Mouse (Mus musculus): Measurements from ENCODE around the gene Cfap97d2.

Gene Cfap97d2

GRCm38 (mm10) chr8:13705668-13706067 is at the start of gene Cfap97d2:
Gene Cfap97d2, plus strand, starts transcription at chr8:13705889.
- CTCF ChIA-PET, result interaction anchor here (0.8 kb wide), 1 partner anchor 123 kb away, joined by 3 read pairs; no protein-coding TSS in a partner anchor

DNA sequence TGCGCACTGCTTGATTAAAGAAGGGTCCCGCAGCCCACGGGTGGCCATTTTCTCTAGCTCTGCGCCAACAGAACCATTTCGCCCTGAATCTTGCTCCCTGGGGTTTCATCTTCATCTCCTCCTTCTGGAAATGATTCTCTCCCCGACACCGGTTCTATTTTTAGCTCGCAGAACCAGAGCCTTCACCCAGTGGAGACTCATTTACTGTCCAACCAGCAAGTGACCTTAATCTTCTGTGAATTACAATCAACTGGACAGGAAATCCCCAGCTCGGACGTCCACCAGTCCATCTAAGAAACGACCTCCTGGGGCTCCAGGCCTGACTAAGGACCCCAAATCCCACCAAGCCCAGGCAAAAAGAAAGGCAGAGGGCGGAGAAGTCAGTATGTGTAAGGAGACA is 48.2 kb upstream of the Cfap97d2 start:
- CTCF ChIA-PET, result interaction anchor here (0.6 kb wide), 1 partner anchor 39 kb away, joined by 3 read pairs; no protein-coding TSS in a partner anchor

GRCm38 (mm10) chr8:13660323-13660722 is 45.4 kb upstream of the Cfap97d2 start:
- CTCF ChIA-PET, result no interaction called here

DNA sequence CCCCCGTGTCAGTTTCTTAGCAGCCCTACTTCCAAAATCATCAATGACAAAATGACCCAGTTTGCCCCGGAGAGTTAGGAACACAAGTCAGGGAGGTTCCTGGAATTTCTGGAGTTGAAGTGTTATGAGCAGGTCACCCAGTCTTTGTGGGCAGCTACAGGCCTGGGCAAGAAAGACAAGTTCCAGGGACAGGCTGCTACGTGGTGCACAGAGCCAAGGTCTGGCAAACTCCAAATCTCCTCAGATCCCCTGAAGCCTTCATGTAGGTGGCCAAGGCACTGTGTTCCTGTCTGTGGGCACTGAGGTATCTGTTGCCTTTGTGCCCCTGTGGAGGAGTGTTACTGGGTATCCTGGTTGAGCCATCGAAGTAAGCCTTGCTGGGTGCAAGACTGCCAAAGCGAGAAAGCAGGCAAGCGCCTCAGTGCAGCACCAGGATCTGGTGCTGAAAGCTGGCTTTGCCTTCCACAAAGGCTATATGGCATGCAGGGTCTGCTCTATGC is 40.9 kb upstream of the Cfap97d2 start:
- CTCF ChIA-PET, result no interaction called here

DNA sequence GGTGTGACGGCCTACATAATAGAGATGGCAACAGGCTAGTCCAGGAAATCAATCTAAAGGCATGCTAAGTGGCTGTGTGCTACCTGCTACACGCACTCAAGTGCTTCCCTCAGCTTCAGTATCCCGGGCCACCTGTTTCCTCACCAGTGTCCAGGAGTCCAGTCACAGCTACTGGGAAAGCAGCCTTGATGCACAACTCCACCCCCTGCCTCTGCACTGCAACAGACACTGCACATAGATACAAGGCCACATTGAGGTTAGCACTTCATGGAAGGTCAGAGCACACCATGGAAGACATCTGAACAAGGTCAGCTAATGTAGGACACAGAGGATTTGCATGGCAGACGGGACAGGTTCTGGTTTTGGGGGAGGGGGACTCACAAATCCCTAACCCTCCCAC is 40.2 kb upstream of the Cfap97d2 start:
- CTCF ChIA-PET, result interaction anchor here (0.7 kb wide), 1 partner anchor 119 kb away, joined by 3 read pairs; no protein-coding TSS in a partner anchor

- CTCF ChIA-PET, result interaction anchor here (0.7 kb wide), 1 partner anchor 118 kb away, joined by 3 read pairs; no protein-coding TSS in a partner anchor
Measured at GRCm38 (mm10) chr8:13665944-13666343, 39.7 kb upstream of the Cfap97d2 start.

DNA sequence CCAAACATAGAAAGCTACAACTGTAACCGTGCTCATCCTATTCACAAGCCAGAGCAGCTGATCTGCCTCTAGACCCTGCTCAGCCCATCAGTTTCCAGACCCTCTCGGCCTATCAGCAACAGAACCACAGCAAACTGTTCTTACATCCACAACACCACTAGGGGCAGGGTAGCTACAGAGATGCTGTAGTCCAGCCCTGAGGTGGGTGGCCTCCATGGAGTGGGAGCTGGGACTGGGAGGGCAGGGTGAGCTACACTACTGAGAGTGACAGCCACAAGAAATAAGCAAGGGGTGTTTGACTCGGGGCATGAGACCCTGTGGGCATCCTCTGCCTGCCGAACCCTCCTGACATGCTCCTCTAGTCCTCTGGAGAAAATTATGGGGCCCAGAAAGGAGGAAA is 37.8 kb upstream of the Cfap97d2 start:
- CTCF ChIA-PET, result interaction anchor here (0.7 to 1.2 kb wide), 2 partner anchors 10 to 56 kb away, joined by 3 to 15 read pairs; partner anchors contain the start of gene Rasa3

GRCm38 (mm10) chr8:13668367-13668766 is 37.3 kb upstream of the Cfap97d2 start:
- CTCF ChIA-PET, result interaction anchor here (1.2 kb wide), 1 partner anchor 9 kb away, joined by 3 read pairs; the partner anchor contains the start of gene Rasa3

- CTCF ChIA-PET, result no interaction called here
Measured at GRCm38 (mm10) chr8:13670011-13670471, 35.6 kb upstream of the Cfap97d2 start.

DNA sequence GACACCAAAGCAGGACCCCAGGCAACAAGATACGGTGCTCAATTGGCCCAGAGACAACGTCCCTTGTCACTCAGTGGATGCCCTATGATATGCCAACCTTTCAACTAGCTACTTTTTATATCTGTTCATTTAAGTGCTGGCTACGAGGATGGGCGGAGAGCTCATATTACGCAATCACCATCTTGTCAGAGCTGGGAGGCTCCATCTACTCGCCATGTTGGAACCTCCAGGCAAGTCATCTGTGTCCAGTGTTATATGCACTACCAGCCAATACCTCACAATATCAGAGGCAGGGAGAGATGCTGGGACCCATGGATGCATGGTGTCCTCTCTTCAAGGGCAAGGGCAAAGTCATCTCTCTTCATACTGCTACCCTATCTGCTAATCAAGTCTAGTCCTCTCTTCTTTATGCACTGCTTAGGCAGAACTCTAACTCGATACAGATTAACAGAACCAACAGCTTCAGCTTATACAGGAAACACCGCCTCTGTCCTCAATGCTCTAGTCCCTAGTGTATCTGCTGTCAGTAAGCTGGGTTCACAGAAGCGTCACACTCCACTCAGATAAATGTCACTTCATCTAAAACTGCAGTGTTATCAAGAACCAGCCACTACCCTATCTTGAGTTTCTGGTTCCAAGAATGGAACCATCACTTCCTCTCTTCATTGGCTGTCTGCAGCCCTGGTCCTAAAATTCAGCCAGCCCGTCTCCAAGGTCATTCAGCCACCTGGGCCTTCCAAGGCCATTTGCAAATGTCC is 34.3 kb upstream of the Cfap97d2 start:
- CTCF ChIA-PET, result no interaction called here

GRCm38 (mm10) chr8:13673215-13673614 is 32.5 kb upstream of the Cfap97d2 start:
- CTCF ChIA-PET, result interaction anchor here (0.6 to 0.9 kb wide), 2 partner anchors 80 to 118 kb away, joined by 3 to 9 read pairs; no protein-coding TSS in a partner anchor

DNA sequence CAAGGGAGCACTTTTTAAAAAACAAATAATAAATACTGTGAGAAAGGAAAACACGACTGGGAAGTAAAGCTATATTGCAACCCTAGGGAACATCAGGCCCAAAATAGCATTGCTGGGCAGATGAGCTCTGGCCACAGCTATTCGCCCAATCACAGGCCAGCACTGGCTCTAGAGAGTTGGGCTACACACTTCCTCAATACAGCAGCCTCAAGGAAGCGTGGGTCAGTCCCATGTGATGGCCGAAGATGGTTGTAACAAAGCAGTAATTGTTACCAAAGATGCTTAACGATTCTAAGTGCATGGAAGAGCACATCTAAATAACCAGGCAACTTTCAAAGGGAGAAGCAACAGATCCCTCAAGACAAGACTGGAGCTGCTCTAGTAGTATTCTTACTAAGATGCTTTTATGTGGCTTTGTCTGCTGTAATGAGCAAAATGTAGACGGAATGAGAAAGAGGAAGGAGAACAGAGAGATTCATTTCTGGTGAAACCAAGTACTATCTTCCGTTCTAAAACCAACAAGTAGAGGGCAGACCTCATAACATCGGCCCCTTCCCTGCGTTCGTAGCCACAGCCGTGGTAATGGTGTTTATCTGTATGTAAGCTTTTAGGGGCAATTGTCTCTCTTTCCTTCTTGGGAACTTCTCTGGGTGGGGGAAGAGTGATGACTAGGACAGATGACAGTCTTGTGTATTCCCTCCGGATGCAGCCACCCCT is 31.2 kb upstream of the Cfap97d2 start:
- CTCF ChIA-PET, result interaction anchor here (0.6 to 1.2 kb wide), 4 partner anchors 12 to 119 kb away, joined by 3 to 8 read pairs (median 4); no protein-coding TSS in a partner anchor

GRCm38 (mm10) chr8:13675121-13675520 is 30.6 kb upstream of the Cfap97d2 start:
- CTCF ChIA-PET, result interaction anchor here (0.6 to 1.1 kb wide), 2 partner anchors 30 to 52 kb away, joined by 3 to 4 read pairs; no protein-coding TSS in a partner anchor

DNA sequence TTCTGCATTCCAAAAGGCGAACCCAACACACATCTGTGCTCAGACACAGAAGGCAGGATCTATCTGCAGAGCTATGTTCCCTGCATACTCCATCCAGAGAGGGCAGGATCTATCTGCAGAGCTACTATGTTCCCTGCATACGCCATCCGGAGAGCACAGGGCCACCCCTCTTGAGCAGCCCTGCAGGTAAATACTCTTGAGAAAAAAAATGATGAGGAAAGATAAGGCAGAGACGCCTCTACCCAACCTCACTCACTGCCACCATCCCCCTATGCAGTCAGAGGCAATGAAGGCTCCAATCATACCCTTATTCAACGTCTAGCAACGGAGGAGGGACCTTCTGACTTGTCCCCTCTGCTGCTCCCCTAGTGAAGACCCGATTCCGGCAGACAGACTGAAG is 30.2 kb upstream of the Cfap97d2 start:
- CTCF ChIA-PET, result interaction anchor here (1.1 kb wide), 1 partner anchor 53 kb away, joined by 3 read pairs; no protein-coding TSS in a partner anchor

DNA sequence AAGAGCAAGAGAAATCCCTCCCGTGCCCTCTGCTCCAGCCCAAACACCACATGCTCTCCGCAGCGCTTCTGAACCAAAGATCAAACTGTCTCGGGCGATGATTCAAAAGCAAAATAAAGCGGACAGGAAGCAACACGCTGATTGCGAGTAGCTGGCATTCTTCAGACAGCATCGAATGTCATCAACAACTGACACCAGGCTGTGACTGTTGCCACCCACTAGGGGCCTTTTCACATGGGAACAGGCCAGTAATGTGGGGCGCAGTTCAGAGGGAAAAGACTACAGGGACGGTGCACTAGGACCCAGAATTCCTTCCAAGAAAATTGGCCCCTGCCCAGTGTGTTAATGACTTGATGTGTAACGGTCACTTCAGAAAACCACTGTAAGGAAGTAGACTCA is 29.4 kb upstream of the Cfap97d2 start:
- CTCF ChIA-PET, result interaction anchor here (0.7 to 1.1 kb wide), 3 partner anchors 11 to 122 kb away, joined by 3 to 4 read pairs (median 4); no protein-coding TSS in a partner anchor

DNA sequence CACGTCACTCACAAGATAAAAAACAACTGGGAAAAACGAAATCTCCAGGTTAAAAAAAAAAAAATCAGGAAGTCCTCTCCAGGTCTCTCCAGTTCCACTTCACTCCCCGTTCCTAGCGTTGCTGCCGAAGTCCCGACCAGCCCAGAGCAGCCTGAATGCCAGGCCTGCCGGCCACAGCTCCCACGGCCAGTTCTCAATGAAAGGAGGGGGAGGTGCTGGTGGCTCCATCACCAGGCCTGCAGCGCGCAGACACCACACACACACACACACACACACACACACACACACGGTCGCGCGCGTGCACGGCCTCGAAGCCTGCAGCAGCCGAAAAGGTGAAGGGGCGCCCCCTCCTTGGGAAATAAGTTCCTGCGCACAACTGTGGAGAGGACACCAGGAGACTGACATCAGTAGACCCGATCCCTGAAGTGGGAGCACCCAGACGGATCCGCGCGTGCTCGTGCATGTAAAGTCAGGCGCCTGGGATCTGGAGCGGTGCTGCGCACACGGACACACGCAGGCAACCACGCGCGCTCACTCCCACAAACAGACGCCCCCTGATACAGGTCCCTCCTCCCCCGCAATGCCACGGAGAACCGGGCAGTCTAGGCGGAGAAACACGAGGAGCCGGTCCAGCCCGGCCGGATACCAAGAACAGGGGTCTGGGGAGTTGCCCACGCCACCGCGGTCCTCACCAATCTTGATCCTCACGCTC is 28.8 kb upstream of the Cfap97d2 start:
- CTCF ChIA-PET, result interaction anchor here (0.7 to 1.3 kb wide), 3 partner anchors 9 to 123 kb away, joined by 3 to 4 read pairs (median 4); no protein-coding TSS in a partner anchor

DNA sequence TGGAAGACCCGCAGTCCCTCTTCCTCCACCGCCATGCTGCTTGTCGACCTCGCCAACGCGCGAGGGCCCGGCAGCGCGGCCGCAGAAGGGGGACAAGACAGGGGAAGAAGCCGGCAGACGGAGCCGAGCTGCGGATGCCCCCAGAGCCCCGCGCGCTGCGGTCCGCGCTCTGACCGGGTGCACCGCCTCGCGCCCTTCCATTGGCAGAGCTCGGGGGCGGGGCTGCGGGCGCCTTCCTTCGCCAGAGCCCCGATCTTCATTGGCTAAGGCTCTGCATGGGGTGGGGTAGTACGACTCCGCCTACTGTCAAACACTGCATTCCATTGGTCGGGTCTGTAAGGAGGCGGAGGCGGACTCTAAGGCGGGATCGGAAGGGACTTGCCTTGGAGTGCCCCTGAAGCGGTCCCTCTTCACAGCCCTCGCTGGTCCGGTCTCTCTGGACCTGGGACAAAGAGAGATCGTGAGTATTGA is 28.2 kb upstream of the Cfap97d2 start, which contains the start of gene Rasa3:
Rasa3 (minus strand) TSS at position 191 of the 471 bp plus-strand sequence.
- CTCF ChIA-PET, result interaction anchor here (0.6 to 1.4 kb wide), 4 partner anchors 9 to 41 kb away, joined by 3 read pairs; no protein-coding TSS in a partner anchor

GRCm38 (mm10) chr8:13678182-13678581 is 27.5 kb upstream of the Cfap97d2 start:
- CTCF ChIA-PET, result interaction anchor here (0.9 to 1.4 kb wide), 4 partner anchors 8 to 81 kb away, joined by 3 read pairs; no protein-coding TSS in a partner anchor

DNA sequence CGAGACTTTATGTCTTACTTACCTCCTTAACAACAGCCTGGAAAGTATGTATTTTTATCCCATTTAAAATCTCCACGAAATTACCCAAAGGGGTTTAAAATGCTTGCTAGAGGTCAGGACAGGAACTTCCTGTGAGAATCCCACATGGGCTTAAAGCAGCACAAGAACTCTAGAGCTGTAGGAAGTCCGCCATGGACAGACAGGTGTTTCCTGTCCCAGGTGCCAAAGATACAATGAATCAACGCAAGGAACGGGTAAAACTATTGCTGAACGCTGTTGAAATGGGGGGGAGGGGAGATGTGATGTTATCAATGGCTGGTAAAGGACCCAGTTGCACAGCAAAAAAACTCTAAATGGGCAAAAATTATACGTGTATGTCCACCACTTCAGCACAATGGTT is 21.6 kb upstream of the Cfap97d2 start:
- CTCF ChIA-PET, result no interaction called here

DNA sequence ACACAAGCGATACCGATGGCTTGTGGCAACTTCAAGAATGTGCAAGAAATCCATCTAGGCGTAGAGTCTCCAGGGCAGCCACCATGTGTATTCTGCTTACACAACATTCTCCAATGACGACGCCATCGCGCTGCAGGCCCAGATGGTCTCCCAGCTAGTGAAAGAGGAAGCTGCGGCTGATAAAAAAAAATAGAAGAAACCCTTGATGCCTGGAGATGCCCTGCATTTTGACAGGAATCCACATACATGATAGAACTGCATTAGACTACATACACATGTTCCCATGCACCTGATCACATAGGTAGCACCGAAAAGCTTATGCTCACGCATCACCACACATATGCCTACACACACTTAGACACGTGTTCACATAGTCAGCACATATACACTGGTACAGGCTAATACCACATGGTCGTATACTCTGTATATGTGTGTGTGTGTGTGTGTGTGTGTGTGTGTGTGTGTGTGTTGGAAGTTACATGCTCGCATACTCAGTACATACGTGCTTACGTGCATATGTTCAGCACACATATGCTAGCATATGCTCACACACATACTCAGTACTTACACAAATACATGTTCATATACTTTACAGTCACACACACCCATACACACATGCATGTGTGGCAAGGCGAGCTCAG is 19.9 kb upstream of the Cfap97d2 start:
- CTCF ChIA-PET, result interaction anchor here (0.6 to 0.7 kb wide), 2 partner anchors 8 to 52 kb away, joined by 3 to 4 read pairs; partner anchors contain the start of gene Rasa3
